Mouse (Mus musculus) midbrain, postnatal 0 days (tissue): ENCODE data around the gene Uaca. TPM values are rescaled to one million over a fixed set of nuclear protein-coding genes. Genes with fewer than 3 reads are reported as not detected.

ENCODE experiments used
- ATAC-seq: fragments of 200-750 bp; cut with Nextera tagmentation; 2 replicates; pipeline ENCODE4 v1.8.0; 2017; ENCODE audit warnings: moderate number of reproducible peaks, mild to moderate bottlenecking, moderate TSS enrichment, moderate library complexity; ENCODE audit not compliant: low FRiP score
- DNase-seq: peaks from one replicate; pipeline ENCODE4 v3.0.0-alpha.2; 2015; ENCODE audit warnings: low spot score
- H3K27ac ChIP-seq: fragments of 300-500 bp; sonication (generic); 2 replicates; pipeline ENCODE4 v1.5.1; 2014; ENCODE audit warnings: low read depth, mild to moderate bottlenecking, low read length, mixed read lengths
- H3K27me3 ChIP-seq: fragments of 300-500 bp; sonication (generic); 2 replicates; pipeline ENCODE4 v1.6.1; 2014; ENCODE audit warnings: low read length, control low read depth, mixed read lengths; ENCODE audit not compliant: insufficient read depth
- H3K36me3 ChIP-seq: fragments of 300-500 bp; sonication (generic); 2 replicates; pipeline ENCODE4 v1.6.1; 2014; ENCODE audit warnings: low read length, control low read depth, mixed read lengths; ENCODE audit not compliant: insufficient read depth
- H3K4me1 ChIP-seq: fragments of 300-500 bp; sonication (generic); 2 replicates; pipeline ENCODE4 v1.6.1; 2014; ENCODE audit warnings: mild to moderate bottlenecking, control low read depth, antibody characterized with exemption, low read length, mixed read lengths; ENCODE audit not compliant: insufficient read depth
- H3K4me2 ChIP-seq: fragments of 300-500 bp; sonication (generic); 2 replicates; pipeline ENCODE4 v1.6.1; 2014; ENCODE audit warnings: low read depth, mild to moderate bottlenecking, low read length, mixed read lengths; ENCODE audit not compliant: poor library complexity, severe bottlenecking
- H3K4me3 ChIP-seq: fragments of 300-500 bp; sonication (generic); 2 replicates; pipeline ENCODE4 v1.5.1; 2014; ENCODE audit warnings: low read depth, mild to moderate bottlenecking, low read length, moderate library complexity
- H3K9ac ChIP-seq: fragments of 300-500 bp; sonication (generic); replicated peaks from 2 replicates; pipeline ENCODE4 v1.6.1; 2014; ENCODE audit warnings: mild to moderate bottlenecking, low read length, moderate library complexity, mixed read lengths; ENCODE audit not compliant: poor library complexity, severe bottlenecking
- H3K9me3 ChIP-seq: fragments of 300-500 bp; sonication (generic); 2 replicates; pipeline ENCODE4 v1.6.1; 2016; ENCODE audit warnings: low read length, control low read depth
- CTCF ChIP-seq: IDR thresholded peaks from 2 replicates; pipeline ENCODE4 v1.5.1; 2016; ENCODE audit warnings: antibody characterized with exemption, mild to moderate bottlenecking
- WGBS: fragments of 180-500 bp; shearing (Covaris S2); extraction: QIAGEN DNeasy Blood & Tissue Kit; methylation state at CpG from one replicate; pipeline ENCODE4 v1.1.7; 2014; 5-methylcytosine and 5-hydroxymethylcytosine counted together
- polyA plus RNA-seq: library from polyadenylated mRNA; unstranded; fragments of >200 nt; fragmentation: Nextera tagmentation; extraction: Ambion mirVana; gene quantifications from 2 replicates; pipeline ENCODE4 v1.2.1, GENCODE M21; 2015
- total RNA-seq: library from RNA; depleted of rRNA; stranded (reverse); fragments of >200 nt; gene quantifications from 2 replicates; pipeline ENCODE4 v1.2.3, GENCODE M21; 2014

Uaca gene
- total and polyA plus RNA-seq, 2 experiments from 2014 or later = 8.9 to 10.8 TPM

GRCm38 (mm10) chr9:60751098-60751497, 43.2 kb upstream of the Uaca start:
- TF ChIP-seq CTCF = no peak
- H3K9ac ChIP-seq = no peak overlapping the region

GRCm38 (mm10) chr9:60751971-60752370, 42.4 kb upstream of the Uaca start:
- no peak overlapping the region for H3K4me3 ChIP-seq
- DNase-seq (no peak), ATAC-seq (no peak)
- H3K4me2 ChIP-seq = no peak overlapping the region
- H3K27me3 ChIP-seq = no peaks in the 10 kb centered on the region
- no peaks in the 10 kb centered on the region for H3K36me3 ChIP-seq
- H3K27ac ChIP-seq = no peak overlapping the region
- no peak for TF ChIP-seq CTCF
- H3K4me1 ChIP-seq = no peaks in the 10 kb centered on the region
- H3K9me3 ChIP-seq = no peaks in the 10 kb centered on the region
- H3K9ac ChIP-seq = no peak overlapping the region
- WGBS = 77% methylated on average over 6 of the region's 6 CpGs

More at GRCm38 (mm10) chr9:60751098-60751497, 43.2 kb upstream of the Uaca start:
- 93% methylated on average over 5 of the region's 5 CpGs for WGBS
- no peak overlapping the region for H3K27ac ChIP-seq
- H3K4me2 ChIP-seq = no peak overlapping the region
- H3K4me3 ChIP-seq = no peak overlapping the region
- no peaks in the 10 kb centered on the region for H3K27me3 ChIP-seq
- no peaks in the 10 kb centered on the region for H3K36me3 ChIP-seq
- ATAC-seq = no peak
- no peaks in the 10 kb centered on the region for H3K9me3 ChIP-seq
- DNase-seq = no peak
- no peaks in the 10 kb centered on the region for H3K4me1 ChIP-seq

DNA sequence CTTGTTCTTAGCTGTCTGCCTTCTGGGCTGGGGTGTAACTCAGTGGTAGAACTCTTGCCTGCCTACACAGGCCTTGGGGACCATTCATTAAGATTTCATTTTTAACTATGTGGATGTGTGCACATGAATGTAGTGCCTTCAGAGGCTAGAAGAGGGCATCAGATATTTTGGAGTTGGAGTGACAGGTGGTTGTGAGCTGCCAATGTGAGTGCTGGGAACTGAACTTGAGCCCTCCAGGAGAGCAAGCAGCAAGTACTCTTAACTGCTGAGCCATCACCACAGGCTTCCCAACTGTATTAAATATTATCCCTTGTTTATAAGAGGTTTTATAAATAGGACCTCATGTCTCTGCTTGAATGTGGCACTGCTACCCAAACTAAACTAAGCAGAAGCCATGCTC, 41.7 kb upstream of the Uaca start:
- Histone ChIP-seq H3K9me3 (no peaks in the 10 kb centered on the region), H3K27ac (no peak overlapping the region), H3K4me3 (no peak overlapping the region), H3K4me2 (no peak overlapping the region), H3K9ac (no peak overlapping the region), H3K36me3 (no peaks in the 10 kb centered on the region), H3K4me1 (no peaks in the 10 kb centered on the region), H3K27me3 (no peaks in the 10 kb centered on the region)
- DNase-seq (no peak), ATAC-seq (no peak)
- TF ChIP-seq CTCF = no peak

DNA sequence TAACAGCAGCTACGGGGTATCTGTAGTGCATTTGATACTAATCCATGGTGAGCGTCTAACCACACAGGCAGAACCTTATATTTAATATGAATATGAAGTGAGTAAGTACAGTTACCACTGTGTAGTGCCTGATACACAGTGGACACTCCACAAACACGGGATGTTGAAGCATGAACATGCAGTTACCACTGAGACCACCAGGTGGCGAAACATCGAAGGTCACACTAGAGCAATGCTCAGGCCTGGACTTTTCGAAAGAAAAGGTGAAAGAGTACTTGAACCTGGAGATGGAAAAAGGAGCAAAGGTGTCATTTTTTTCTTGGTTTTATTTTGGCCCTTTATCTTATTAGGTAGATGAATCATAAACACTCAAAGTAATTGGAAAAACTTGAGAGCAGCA, 38.1 kb upstream of the Uaca start:
- no peak overlapping the region for H3K4me2 ChIP-seq
- DNase-seq (peak; percentile 72), ATAC-seq (no peak)
- H3K36me3 ChIP-seq = no peaks in the 10 kb centered on the region
- TF ChIP-seq CTCF = peak; percentile 91
- no peak overlapping the region for H3K27ac ChIP-seq
- no peaks in the 10 kb centered on the region for H3K27me3 ChIP-seq
- 34% methylated on average over 6 of the region's 6 CpGs for WGBS
- H3K4me3 ChIP-seq = no peak overlapping the region
- H3K4me1 ChIP-seq = no peaks in the 10 kb centered on the region
- no peaks in the 10 kb centered on the region for H3K9me3 ChIP-seq
- no peak overlapping the region for H3K9ac ChIP-seq

GRCm38 (mm10) chr9:60756866-60757740, 37.2 kb upstream of the Uaca start:
- ATAC-seq (no peak), DNase-seq (no peak)
- no peak for TF ChIP-seq CTCF
- H3K4me2 ChIP-seq = no peak overlapping the region
- H3K36me3 ChIP-seq = no peaks in the 10 kb centered on the region
- H3K27ac ChIP-seq = no peak overlapping the region
- no peaks in the 10 kb centered on the region for H3K4me1 ChIP-seq
- H3K4me3 ChIP-seq = no peak overlapping the region
- H3K9me3 ChIP-seq = no peaks in the 10 kb centered on the region
- H3K9ac ChIP-seq = no peak overlapping the region
- WGBS = 81% methylated on average over 15 of the region's 15 CpGs
- H3K27me3 ChIP-seq = no peaks in the 10 kb centered on the region

- no peak for DNase-seq
- TF ChIP-seq CTCF = no peak
- H3K36me3 ChIP-seq = no peaks in the 10 kb centered on the region
- no peak overlapping the region for H3K27ac ChIP-seq
- H3K4me1 ChIP-seq = no peaks in the 10 kb centered on the region
- H3K4me2 ChIP-seq = no peak overlapping the region
- no peak overlapping the region for H3K4me3 ChIP-seq
- no peaks in the 10 kb centered on the region for H3K27me3 ChIP-seq
- ATAC-seq = no peak
- no peak overlapping the region for H3K9ac ChIP-seq
- WGBS = 74% methylated on average over 5 of the region's 5 CpGs
- no peaks in the 10 kb centered on the region for H3K9me3 ChIP-seq
These were observed 36.5 kb upstream of the Uaca start for GRCm38 (mm10) chr9:60757817-60758216.
